Mouse (Mus musculus): ENCODE measurements around the gene Vgll3.

The Vgll3 gene

GRCm38 (mm10) chr16:65814918-65815881 lies at the start of gene Vgll3:
Gene Vgll3 (plus strand): TSS chr16:65815257.
- DNase-seq = peak; percentile 52

GRCm38 (mm10) chr16:65765976-65766375 lies 49.1 kb upstream of the Vgll3 start:
- no peak for DNase-seq

DNA sequence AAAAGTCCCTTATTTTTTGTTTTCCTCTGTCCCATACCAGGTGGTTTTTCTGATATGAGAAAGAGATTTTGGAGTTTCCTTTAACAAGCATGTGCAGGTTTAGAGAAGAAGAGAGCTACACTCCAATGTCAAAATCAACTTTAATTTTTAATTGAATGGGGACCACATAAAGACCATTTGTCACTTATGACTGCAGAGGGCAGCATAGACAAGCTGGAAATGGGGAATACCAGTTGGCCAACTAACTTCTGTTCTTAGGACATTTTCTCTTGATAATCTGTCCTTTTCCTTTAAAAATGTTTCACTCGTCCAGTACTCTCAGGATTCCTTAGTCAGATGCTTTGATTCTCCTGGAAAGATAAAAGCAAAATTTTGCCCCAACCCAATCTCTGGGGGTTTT lies 29.1 kb upstream of the Vgll3 start:
- no peak for DNase-seq

- DNase-seq = no peak
These were observed 1.0 kb downstream of the Vgll3 start for GRCm38 (mm10) chr16:65816059-65816458.

DNA sequence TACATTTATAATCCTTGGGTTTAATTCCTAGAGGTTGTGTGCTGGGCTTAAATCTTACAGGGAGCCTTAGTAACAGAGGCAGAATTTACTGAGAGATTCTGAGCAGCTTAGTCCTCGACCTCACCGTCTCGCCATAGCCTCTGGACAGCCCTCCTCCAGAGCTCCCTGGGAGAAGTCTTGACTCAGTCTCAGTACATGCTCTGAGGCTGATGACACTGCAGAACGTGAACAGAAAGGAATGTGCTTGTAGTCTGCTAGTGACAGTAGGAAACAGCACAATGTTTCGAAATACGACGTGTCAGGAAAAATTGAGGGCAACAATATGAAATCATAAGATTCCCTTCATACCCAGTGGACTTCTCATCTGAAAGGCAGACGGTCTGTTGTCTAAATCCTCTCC lies 3.7 kb downstream of the Vgll3 start:
- no peak for DNase-seq

- DNase-seq = no peak
These were observed 5.7 kb downstream of the Vgll3 start for GRCm38 (mm10) chr16:65820803-65821202.

DNA sequence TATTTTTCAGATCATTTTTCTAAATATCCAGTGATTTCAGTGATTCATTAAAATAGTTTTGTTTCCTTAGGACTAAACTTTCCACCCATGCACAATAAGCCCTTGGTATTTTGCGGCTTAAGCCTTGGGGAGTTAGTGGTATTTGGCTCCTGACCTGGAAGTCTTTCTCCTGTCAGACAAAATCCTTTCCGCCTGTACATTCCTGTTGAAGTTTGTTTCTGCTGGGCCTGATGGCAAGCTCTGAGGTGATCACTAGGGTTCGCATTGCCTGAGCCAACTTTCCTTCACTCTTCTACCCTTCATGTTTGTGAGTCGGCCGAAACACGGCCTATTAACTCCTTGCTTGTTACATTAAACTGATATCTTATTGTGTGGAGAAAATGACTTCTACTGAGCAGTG lies 8.7 kb downstream of the Vgll3 start:
- no peak for DNase-seq

- no peak for DNase-seq
These were observed 13.1 kb downstream of the Vgll3 start for GRCm38 (mm10) chr16:65828141-65828565.

DNA sequence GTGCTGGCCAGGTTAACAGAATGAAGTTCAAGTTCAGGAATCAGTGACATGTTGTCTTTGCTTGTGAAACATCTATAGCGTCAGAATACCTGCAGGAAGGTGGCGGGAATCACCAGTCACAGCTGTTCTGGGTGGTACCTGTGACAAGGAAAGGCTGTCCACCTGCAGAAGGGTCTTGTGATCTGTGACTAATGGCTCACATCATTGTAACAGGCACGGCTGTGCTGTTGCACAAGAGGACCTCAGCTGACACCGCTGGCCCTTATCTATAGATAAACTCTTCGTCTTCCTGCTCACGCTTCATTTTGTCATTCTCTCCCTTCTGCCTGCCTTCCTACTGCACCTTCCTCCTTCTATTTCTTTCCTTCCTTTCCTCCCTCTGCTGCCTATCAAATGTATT lies 14.0 kb downstream of the Vgll3 start:
- no peak for DNase-seq

DNA sequence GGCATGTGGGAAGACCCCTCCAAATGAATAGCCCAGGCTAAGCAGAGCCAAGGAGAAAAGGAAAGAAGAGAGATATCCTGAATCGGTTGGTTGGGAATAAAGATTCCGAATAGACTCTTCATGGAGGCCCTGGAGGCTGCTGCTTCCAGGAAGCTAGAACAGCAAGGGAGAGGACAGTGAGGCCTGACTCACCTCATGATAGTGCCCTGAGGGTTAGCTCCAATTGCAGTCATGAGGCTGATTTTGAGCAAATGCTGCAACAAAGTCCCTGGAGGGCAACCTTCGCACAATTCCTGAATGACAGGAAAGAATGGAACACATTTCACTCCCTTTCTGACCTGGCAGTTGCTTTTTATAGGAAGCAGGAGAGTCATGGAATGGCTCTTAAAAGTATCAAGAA lies 19.7 kb downstream of the Vgll3 start:
- no peak for DNase-seq

DNA sequence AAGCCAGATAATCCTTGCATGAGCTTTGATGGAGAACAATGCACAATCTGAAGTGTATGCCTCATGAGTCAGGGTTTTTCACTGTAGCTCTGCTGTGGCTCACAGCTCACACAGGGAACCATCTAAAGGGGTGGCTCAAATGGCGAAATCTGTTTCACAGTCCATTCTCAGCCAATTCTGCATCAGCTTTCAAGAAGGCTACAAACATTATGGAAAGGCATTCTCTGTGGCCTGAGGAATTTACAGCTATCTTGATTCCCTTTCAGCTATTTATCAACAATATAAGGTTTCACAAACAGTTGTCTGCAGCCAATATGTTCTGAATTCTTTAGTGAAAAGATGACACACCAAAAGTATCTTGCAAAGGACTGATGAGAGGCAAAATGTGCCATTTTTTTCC lies 35.1 kb downstream of the Vgll3 start:
- DNase-seq = no peak

GRCm38 (mm10) chr16:65864471-65864870 lies 49.4 kb downstream of the Vgll3 start:
- no peak for DNase-seq

GRCm38 (mm10) chr16:65867927-65868326 lies 52.9 kb downstream of the Vgll3 start:
- DNase-seq = no peak

DNA sequence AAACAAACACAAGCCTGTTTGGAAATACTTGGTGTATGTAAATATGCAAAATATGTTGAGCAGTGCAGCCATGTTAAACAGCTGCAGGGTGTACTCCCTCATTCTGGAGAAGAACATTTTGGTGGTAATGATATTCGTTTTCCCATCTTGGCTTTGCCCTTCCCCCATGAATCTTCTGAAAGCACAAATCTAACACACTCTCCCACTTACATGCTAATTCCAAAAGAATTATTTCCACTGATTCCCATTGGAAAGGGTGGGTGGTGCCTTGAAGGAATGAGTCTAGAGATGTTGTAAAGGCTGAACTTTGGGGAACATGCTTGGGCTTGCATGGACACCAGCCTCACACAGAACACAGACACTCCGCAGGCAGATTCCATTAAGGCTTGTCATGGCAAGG lies 53.9 kb downstream of the Vgll3 start:
- no peak for DNase-seq

DNA sequence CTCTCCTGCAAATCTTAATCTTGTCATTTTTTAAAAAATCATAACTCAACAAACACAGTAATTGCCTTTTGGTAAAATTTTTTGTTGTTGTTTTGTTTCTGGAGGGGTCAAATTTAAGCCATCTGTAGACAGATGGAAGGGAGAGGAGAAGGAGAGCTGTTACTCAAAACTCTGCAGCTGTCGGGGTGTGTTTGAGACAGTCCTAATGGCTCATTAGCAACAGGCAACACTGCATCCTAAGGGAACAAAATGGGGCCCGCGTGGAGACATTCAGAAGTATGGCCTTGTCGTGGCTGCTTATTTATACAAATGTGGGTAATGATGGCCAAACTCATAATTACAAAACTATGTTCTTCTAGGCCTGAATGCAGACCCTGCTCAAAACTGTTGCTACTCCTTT lies 73.9 kb downstream of the Vgll3 start:
- DNase-seq = no peak

Data from kidney, adult 18-20 months (tissue).